Mouse (Mus musculus) frontal cortex, adult (tissue): ENCODE measurements around the gene Acp7.

Source experiments
- ATAC-seq: cut with Nextera tagmentation; 2 replicates; pipeline ENCODE4 v1.9.2; 2017; ENCODE audit warnings: mild to moderate bottlenecking, moderate library complexity, mixed read lengths; ENCODE audit not compliant: low TSS enrichment

Gene Acp7

GRCm38 (mm10) chr7:28601029-28601428 lies 30.1 kb downstream of the Acp7 start:
- ATAC-seq: no peak

GRCm38 (mm10) chr7:28598951-28599350 lies 32.2 kb downstream of the Acp7 start:
- no peak for ATAC-seq

- peak; percentile 90 for ATAC-seq
Observed at GRCm38 (mm10) chr7:28597642-28598446, 33.3 kb downstream of the Acp7 start, which contains the start of the genes Samd4b and Pak4. Gene Samd4b (minus strand): TSS chr7:28598144. Gene Pak4 (minus strand): TSS chr7:28598185.

- ATAC-seq: no peak
Observed at GRCm38 (mm10) chr7:28597277-28597570, 33.9 kb downstream of the Acp7 start.

- ATAC-seq: no peak
Observed at GRCm38 (mm10) chr7:28596436-28597276, 34.5 kb downstream of the Acp7 start.

- ATAC-seq: no peak
Observed at GRCm38 (mm10) chr7:28595751-28596435, 35.2 kb downstream of the Acp7 start.

- ATAC-seq: no peak
Observed at GRCm38 (mm10) chr7:28593206-28594111, 37.7 kb downstream of the Acp7 start.

GRCm38 (mm10) chr7:28591862-28592261 lies 39.3 kb downstream of the Acp7 start:
- no peak for ATAC-seq

- ATAC-seq: no peak
Observed at GRCm38 (mm10) chr7:28587644-28588043, 43.5 kb downstream of the Acp7 start.

GRCm38 (mm10) chr7:28586663-28587411 lies 44.3 kb downstream of the Acp7 start:
- ATAC-seq: no peak

- no peak for ATAC-seq
Observed at GRCm38 (mm10) chr7:28585001-28585400, 46.1 kb downstream of the Acp7 start.

GRCm38 (mm10) chr7:28584468-28584867 lies 46.7 kb downstream of the Acp7 start:
- ATAC-seq: no peak

GRCm38 (mm10) chr7:28583570-28584344 lies 47.4 kb downstream of the Acp7 start:
- ATAC-seq: peak; percentile 13; the same call in 1 of the 2 replicates

- no peak for ATAC-seq
Observed at GRCm38 (mm10) chr7:28582841-28583240, 48.3 kb downstream of the Acp7 start.

GRCm38 (mm10) chr7:28581721-28582120 lies 49.4 kb downstream of the Acp7 start:
- ATAC-seq: no peak

GRCm38 (mm10) chr7:28579826-28580225 lies 51.3 kb downstream of the Acp7 start:
- no peak for ATAC-seq

GRCm38 (mm10) chr7:28578543-28579053 lies 52.5 kb downstream of the Acp7 start:
- ATAC-seq: no peak

GRCm38 (mm10) chr7:28577826-28578542 lies 53.1 kb downstream of the Acp7 start:
- no peak for ATAC-seq
